Mouse (Mus musculus): ENCODE data around the gene Nol11.

GRCm38 (mm10) chr11:107131749-107132421 lies 57.3 kb downstream of the Nol11 start, which contains the start of gene Bptf:
- TF ChIP-seq CTCF (IDR thresholded peaks at IDR 0.05) (peak; percentile 96), POLR2A (IDR thresholded peaks at IDR 0.05; ENCODE audit: insufficient read depth, low read depth, low read length) (peak; percentile 64; the same call in 1 of the 2 replicates)
